Mouse (Mus musculus) midbrain, embryonic 14.5 days (tissue): ENCODE results near the gene Efhb. TPM values are rescaled to one million over a fixed set of nuclear protein-coding genes. Genes with fewer than 3 reads are reported as not detected.

Source experiments
- ATAC-seq: fragments of 200-750 bp; cut with Nextera tagmentation; 2 replicates; pipeline ENCODE4 v1.8.0; 2017; ENCODE audit warnings: moderate number of reproducible peaks, moderate library complexity; ENCODE audit not compliant: low FRiP score, low TSS enrichment
- DNase-seq: peaks from one replicate; pipeline ENCODE4 v3.0.0-alpha.2; 2015
- H3K27ac ChIP-seq: fragments of 300-500 bp; sonication (generic); replicated peaks from 2 replicates; pipeline ENCODE4 v1.5.1; 2014; ENCODE audit warnings: mild to moderate bottlenecking, low read depth, low read length, moderate library complexity
- H3K27me3 ChIP-seq: fragments of 300-500 bp; sonication (generic); 2 replicates; pipeline ENCODE4 v1.6.1; 2014; ENCODE audit warnings: low read length, control low read depth, mixed read lengths; ENCODE audit not compliant: control insufficient read depth, insufficient read depth
- H3K36me3 ChIP-seq: fragments of 300-500 bp; sonication (generic); 2 replicates; pipeline ENCODE4 v1.6.1; 2014; ENCODE audit warnings: low read length, control low read depth; ENCODE audit not compliant: control insufficient read depth, insufficient read depth
- H3K4me1 ChIP-seq: fragments of 300-500 bp; sonication (generic); 2 replicates; pipeline ENCODE4 v1.6.1; 2014; ENCODE audit warnings: mild to moderate bottlenecking, antibody characterized with exemption, low read length, control low read depth; ENCODE audit not compliant: control insufficient read depth, insufficient read depth
- H3K4me2 ChIP-seq: fragments of 300-500 bp; sonication (generic); 2 replicates; pipeline ENCODE4 v1.6.1; 2014; ENCODE audit warnings: mild to moderate bottlenecking, low read length, moderate library complexity
- H3K4me3 ChIP-seq: fragments of 300-500 bp; sonication (generic); replicated peaks from 2 replicates; pipeline ENCODE4 v1.5.1; 2014; ENCODE audit warnings: low read depth, low read length
- H3K9ac ChIP-seq: fragments of 300-500 bp; sonication (generic); replicated peaks from 2 replicates; pipeline ENCODE4 v1.6.1; 2014; ENCODE audit warnings: mild to moderate bottlenecking, low read length, moderate library complexity
- H3K9me3 ChIP-seq: fragments of 300-500 bp; sonication (generic); 2 replicates; pipeline ENCODE4 v1.6.1; 2016; ENCODE audit warnings: low read length, control low read depth, mixed read lengths; ENCODE audit not compliant: control insufficient read depth
- WGBS: fragments of 180-500 bp; shearing (Covaris S2); extraction: QIAGEN DNeasy Blood & Tissue Kit; methylation state at CpG from one replicate; pipeline ENCODE4 v1.1.7; 2014; 5-methylcytosine and 5-hydroxymethylcytosine counted together
- polyA plus RNA-seq: library from polyadenylated mRNA; unstranded; fragments of >200 nt; fragmentation: Nextera tagmentation; extraction: Ambion mirVana; gene quantifications from 2 replicates; pipeline ENCODE4 v1.2.1, GENCODE M21; 2014

The Efhb gene
- polyA plus RNA-seq, 1 experiment from 2014 or later, result 0.97 TPM

DNA sequence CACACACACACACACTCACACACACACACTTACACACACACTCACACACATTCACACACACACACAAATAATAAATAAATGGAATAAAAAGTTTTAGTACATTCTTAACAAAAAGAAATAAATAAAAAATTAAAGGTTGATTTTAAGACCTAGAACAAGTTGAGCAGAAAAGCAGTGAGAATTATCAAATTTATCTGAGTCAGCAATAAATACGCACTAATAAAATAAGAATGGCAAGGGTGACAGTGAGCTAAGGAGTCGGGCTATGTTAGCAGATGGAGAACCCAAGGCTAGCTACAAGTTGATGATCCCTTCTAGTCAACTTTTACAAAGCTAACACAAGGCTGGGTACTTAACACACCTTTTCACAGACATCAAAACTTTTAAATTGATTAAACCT lies 69.9 kb downstream of the Efhb start:
- no peak overlapping the region for H3K9ac ChIP-seq
- H3K4me3 ChIP-seq, result no peak overlapping the region
- H3K4me1 ChIP-seq, result no peaks in the 10 kb centered on the region
- H3K36me3 ChIP-seq, result no peaks in the 10 kb centered on the region
- DNase-seq (no peak), ATAC-seq (no peak)
- no peak overlapping the region for H3K4me2 ChIP-seq
- H3K27me3 ChIP-seq, result no peaks in the 10 kb centered on the region
- WGBS, result 89% methylated on average over 2 of the region's 2 CpGs
- H3K27ac ChIP-seq, result no peak overlapping the region
- H3K9me3 ChIP-seq, result no peaks in the 10 kb centered on the region

DNA sequence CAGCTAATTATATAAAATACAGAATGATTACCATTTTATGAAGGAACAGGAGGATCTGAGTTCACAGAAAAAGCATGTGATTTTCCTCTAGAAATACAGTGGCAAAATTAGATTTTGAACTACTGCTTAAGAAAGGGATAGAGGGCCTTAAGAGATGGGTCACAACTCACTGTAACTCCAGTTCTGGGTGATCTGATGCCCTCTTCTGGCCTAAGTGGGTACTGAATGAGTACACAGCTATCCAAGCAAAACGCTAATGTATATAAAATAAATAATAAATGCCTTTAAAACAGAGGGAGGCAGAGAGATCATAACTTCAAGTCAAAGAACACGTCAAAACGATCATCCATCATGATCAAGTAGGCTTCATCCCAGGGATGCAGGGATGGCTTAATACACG lies 73.6 kb downstream of the Efhb start:
- no peak overlapping the region for H3K27ac ChIP-seq
- 42% methylated on average over 4 of the region's 4 CpGs for WGBS
- H3K4me1 ChIP-seq, result no peaks in the 10 kb centered on the region
- ATAC-seq (no peak), DNase-seq (peak; percentile 75)
- H3K36me3 ChIP-seq, result no peaks in the 10 kb centered on the region
- H3K9me3 ChIP-seq, result no peaks in the 10 kb centered on the region
- H3K27me3 ChIP-seq, result no peaks in the 10 kb centered on the region
- no peak overlapping the region for H3K4me2 ChIP-seq
- H3K4me3 ChIP-seq, result no peak overlapping the region
- H3K9ac ChIP-seq, result no peak overlapping the region

DNA sequence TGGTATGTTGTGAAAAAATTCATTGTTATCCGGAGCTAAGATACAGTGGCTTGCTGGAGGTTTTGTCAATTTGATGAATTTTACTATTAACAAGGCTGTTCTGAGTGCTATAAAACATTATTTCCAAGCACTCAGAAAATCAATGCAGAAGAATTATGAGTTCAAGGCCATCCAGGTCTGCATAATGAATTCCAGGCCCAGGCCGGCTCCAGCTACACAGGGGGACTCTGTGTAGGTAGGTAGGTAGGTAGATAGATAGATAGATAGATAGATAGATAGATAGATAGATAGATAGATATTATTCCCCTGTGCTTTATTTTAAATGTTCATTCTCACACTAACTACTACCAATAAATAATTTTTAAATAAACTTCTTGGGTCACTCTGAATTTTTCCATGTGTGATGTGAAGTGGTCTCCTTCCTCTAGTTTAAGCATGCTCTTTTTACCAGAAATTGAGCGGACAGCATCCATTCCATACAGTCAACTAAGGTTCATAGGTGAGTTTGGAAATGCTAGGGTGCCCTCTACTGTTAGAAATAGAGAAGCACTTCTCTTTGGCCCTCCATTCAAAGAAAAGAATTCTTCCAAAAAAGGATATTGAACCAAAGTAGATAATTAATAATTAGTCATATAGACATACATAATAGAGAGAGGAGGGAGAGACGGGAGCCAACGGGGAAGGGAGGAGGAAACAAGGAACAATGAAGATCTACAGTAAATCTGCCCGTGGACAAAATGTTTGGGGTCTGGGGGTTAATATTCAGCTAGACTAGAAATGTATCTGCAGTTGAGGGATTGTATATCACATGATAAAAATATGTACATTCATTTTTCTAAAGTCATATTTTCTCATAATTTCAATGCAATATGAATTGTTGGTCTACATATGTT lies 75.3 kb downstream of the Efhb start:
- peak; percentile 69; the same call in 1 of the 2 replicates for ATAC-seq
- H3K27ac ChIP-seq, result no peak overlapping the region
- H3K27me3 ChIP-seq, result no peaks in the 10 kb centered on the region
- H3K9ac ChIP-seq, result no peak overlapping the region
- H3K9me3 ChIP-seq, result no peaks in the 10 kb centered on the region
- WGBS, result 55% methylated on average over 6 of the region's 6 CpGs
- H3K4me1 ChIP-seq, result no peaks in the 10 kb centered on the region
- peak; percentile 81 for DNase-seq
- no peak overlapping the region for H3K4me3 ChIP-seq
- no peak overlapping the region for H3K4me2 ChIP-seq
- H3K36me3 ChIP-seq, result no peaks in the 10 kb centered on the region

DNA sequence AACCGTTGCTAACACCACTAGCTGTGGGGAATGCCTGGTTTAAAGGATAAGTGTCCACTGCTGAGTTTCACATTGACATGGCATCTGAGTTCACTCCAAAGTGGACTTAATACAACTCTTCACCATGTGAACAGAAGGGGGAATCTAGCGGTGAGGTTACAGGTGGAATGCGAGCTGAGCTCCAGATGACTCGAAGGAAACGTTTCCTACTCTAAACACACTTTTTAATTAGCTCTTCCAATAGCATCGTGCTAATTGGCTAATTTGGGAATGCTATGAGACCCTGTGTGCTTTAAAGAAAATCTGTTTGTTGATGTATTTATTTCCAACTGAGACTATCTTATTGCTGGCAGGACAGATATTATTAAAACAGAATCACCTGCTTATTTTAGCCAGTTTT lies 76.3 kb downstream of the Efhb start:
- 80% methylated on average over 6 of the region's 6 CpGs for WGBS
- peak; percentile 2 for DNase-seq
- no peaks in the 10 kb centered on the region for H3K27me3 ChIP-seq

DNA sequence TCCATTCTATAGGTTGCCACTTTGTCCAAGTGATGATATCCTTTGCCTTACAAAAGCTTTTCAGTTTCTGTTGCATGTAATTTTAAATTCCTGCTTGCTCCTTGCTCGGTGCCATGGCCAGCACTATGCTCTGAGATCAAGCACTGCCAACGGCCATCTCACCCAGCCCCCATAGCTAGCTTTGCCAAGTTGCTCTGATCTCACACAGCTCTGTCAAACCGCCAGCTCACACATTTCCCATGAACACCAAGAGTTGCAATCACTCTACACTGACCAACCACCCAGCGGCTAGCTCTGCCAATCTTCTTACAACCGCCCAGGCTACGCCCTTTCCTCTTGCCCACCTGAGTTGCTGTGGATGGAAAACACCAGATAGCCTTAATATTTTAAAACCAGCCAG lies 99.0 kb downstream of the Efhb start:
- 89% methylated on average over 6 of the region's 6 CpGs for WGBS
- Histone ChIP-seq H3K27me3 (no peaks in the 10 kb centered on the region), H3K9me3 (no peaks in the 10 kb centered on the region), H3K4me1 (no peaks in the 10 kb centered on the region), H3K36me3 (no peaks in the 10 kb centered on the region), H3K27ac (no peak overlapping the region), H3K9ac (no peak overlapping the region), H3K4me2 (no peak overlapping the region), H3K4me3 (no peak overlapping the region)
- DNase-seq (no peak), ATAC-seq (no peak)

More for the DNA sequence above, 76.3 kb downstream of the Efhb start:
- Histone ChIP-seq H3K36me3 (no peaks in the 10 kb centered on the region), H3K9me3 (no peaks in the 10 kb centered on the region), H3K27ac (no peak overlapping the region), H3K9ac (no peak overlapping the region), H3K4me1 (no peaks in the 10 kb centered on the region), H3K4me2 (no peak overlapping the region), H3K4me3 (no peak overlapping the region)
- ATAC-seq, result no peak

Other genes starting within 250 kb of the Efhb start
- gene Rab5a, start 15.9 kb upstream of the Efhb start, polyA plus RNA-seq, result 105 and 110 TPM in 2 replicates
- 0.49 and 0.66 TPM in 2 replicates for gene Pp2d1, start 76.1 kb upstream of the Efhb start, polyA plus RNA-seq
- 9.2 and 9.4 TPM in 2 replicates for gene Kat2b, start 103.5 kb upstream of the Efhb start, polyA plus RNA-seq
- 7.3 and 9.2 TPM in 2 replicates for gene Sgo1, start 226.0 kb upstream of the Efhb start, polyA plus RNA-seq